11 mouse cellular contexts compared by ENCODE assay signal in the genomic region with DNA sequence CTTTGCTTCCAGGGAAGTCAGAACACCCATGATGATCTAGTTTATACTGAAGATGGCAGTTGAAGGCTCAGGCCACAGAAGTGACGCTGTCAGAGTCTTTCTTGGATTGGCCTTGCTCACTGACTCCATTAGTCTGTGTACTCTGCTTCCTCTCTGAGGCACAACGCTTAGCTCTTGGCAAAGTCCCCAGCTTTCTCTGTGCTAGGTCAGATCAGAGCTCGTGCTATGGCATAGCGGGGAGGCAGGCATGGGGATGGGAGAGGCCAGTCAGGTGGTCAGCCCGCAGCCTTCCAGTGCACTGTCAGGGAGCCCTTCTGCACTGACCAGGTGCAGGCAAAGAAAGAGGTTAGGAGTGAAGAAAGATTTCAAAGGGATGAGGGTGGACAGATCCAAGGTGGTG.
A peak's percentile ranks its signal among the peaks of the same experiment; 100 is the strongest.
DNase-seq lines count a peak whose midpoint lies in the region; ATAC-seq and TF ChIP-seq lines count a peak whose summit lies in the region.
"Had no signal": no experiment of that assay in that cellular context is flagged by ENCODE, and none has a peak within 500 bp of the region (broad histone marks: within the 10 kb centered on the region; RNA-seq: fewer than 3 reads in every experiment).

No protein-coding gene starts in this region.

- no peaks in the 10 kb centered on the region for H3K9me3 ChIP-seq in heart, embryonic 14.5 days (ENCODE audit: control insufficient read depth, low read length)
- no peaks in the 10 kb centered on the region for H3K9me3 ChIP-seq in heart, embryonic 11.5 days (replicated peaks; ENCODE audit: control insufficient read depth, low read length)
- no peaks in the 10 kb centered on the region for H3K9me3 ChIP-seq in midbrain, postnatal 0 days (ENCODE audit: low read length)
- no peaks in the 10 kb centered on the region for H3K9me3 ChIP-seq in midbrain, embryonic 11.5 days (ENCODE audit: control insufficient read depth, low read length)
- H3K9me3 ChIP-seq in heart, postnatal 0 days (replicated peaks; ENCODE audit: control insufficient read depth, low read length) = no peaks in the 10 kb centered on the region
- H3K9me3 ChIP-seq: embryonic facial prominence, embryonic 10.5 days; limb, embryonic 15.5 days; megakaryocyte, embryonic 14.5 days had no signal

- TF ChIP-seq CTCF in midbrain, postnatal 0 days (IDR thresholded peaks at IDR 0.05) = no peak
- TF ChIP-seq CTCF in heart, postnatal 0 days (IDR thresholded peaks at IDR 0.05; ENCODE audit: low read depth) = no peak

- no peaks in the 10 kb centered on the region for H3K36me3 ChIP-seq in heart, embryonic 14.5 days (ENCODE audit: control insufficient read depth, insufficient read depth, low read length)
- no peaks in the 10 kb centered on the region for H3K36me3 ChIP-seq in heart, embryonic 11.5 days (ENCODE audit: control insufficient read depth, insufficient read depth, low read length)
- no peaks in the 10 kb centered on the region for H3K36me3 ChIP-seq in midbrain, postnatal 0 days (ENCODE audit: insufficient read depth, low read length)
- no peaks in the 10 kb centered on the region for H3K36me3 ChIP-seq in midbrain, embryonic 11.5 days (ENCODE audit: control insufficient read depth, insufficient read depth, low read length)
- no peaks in the 10 kb centered on the region; the same call in 1 of the 2 replicates for H3K36me3 ChIP-seq in heart, postnatal 0 days (replicated peaks; ENCODE audit: control insufficient read depth, insufficient read depth, low read length)
- H3K36me3 ChIP-seq: embryonic facial prominence, embryonic 10.5 days had no signal

- DNase-seq in midbrain, postnatal 0 days (ENCODE audit: low spot score) = peak; percentile 13
- DNase-seq in midbrain, embryonic 11.5 days (ENCODE audit: low spot score, missing footprints) = no peak
- DNase-seq in heart, postnatal 0 days (ENCODE audit: low spot score) = peak; percentile 74
- DNase-seq in retina, postnatal 1 day = no peak
- DNase-seq in thymus, postnatal 4 days = no peak

- no peak overlapping the region for H3K27ac ChIP-seq in heart, embryonic 14.5 days (replicated peaks in 1 of 2; ENCODE audit: control insufficient read depth in 1 of 2, insufficient read depth in 1 of 2, low read depth in 2 of 2, low read length in 2 of 2)
- no peak overlapping the region for H3K27ac ChIP-seq in heart, embryonic 11.5 days (ENCODE audit: low read depth, low read length)
- H3K27ac ChIP-seq in midbrain, postnatal 0 days (ENCODE audit: low read depth, low read length) = no peak overlapping the region
- H3K27ac ChIP-seq in midbrain, embryonic 11.5 days (ENCODE audit: low read depth, low read length) = no peak overlapping the region
- H3K27ac ChIP-seq in heart, postnatal 0 days (ENCODE audit: low read depth) = peak overlapping the region; percentile 61
- H3K27ac ChIP-seq: embryonic facial prominence, embryonic 10.5 days; limb, embryonic 15.5 days had no signal

- no peak overlapping the region for H3K4me2 ChIP-seq in heart, embryonic 14.5 days (ENCODE audit: low read length)
- H3K4me2 ChIP-seq in heart, embryonic 11.5 days = no peak overlapping the region
- no peak overlapping the region for H3K4me2 ChIP-seq in midbrain, postnatal 0 days (ENCODE audit: low read depth, low read length, poor library complexity, severe bottlenecking)
- no peak overlapping the region for H3K4me2 ChIP-seq in midbrain, embryonic 11.5 days
- H3K4me2 ChIP-seq in heart, postnatal 0 days (ENCODE audit: low read depth, low read length) = no peak overlapping the region
- H3K4me2 ChIP-seq: limb, embryonic 15.5 days had no signal

- H3K4me3 ChIP-seq in heart, embryonic 14.5 days (ENCODE audit: control insufficient read depth in 1 of 2, insufficient read depth in 1 of 2, low read depth in 1 of 2, low read length in 2 of 2) = no peak overlapping the region
- H3K4me3 ChIP-seq in heart, embryonic 11.5 days (ENCODE audit: low read depth, low read length) = no peak overlapping the region
- no peak overlapping the region for H3K4me3 ChIP-seq in midbrain, postnatal 0 days (ENCODE audit: low read depth, low read length)
- no peak overlapping the region for H3K4me3 ChIP-seq in midbrain, embryonic 11.5 days (ENCODE audit: low read depth, low read length)
- H3K4me3 ChIP-seq in heart, postnatal 0 days (ENCODE audit: low read depth, low read length) = no peak overlapping the region
- H3K4me3 ChIP-seq: embryonic facial prominence, embryonic 10.5 days; limb, embryonic 15.5 days; megakaryocyte, embryonic 14.5 days had no signal

- peaks cover 2 to 19% of the 10 kb centered on the region in 2 experiments; a peak in 3 of 4 replicates for H3K4me1 ChIP-seq in heart, embryonic 14.5 days (ENCODE audit: control insufficient read depth in 2 of 2, insufficient read depth in 2 of 2, low read length in 2 of 2)
- 0 out of 2 replicates have a peak, but pooled peaks cover 12% of the 10 kb centered on the region for H3K4me1 ChIP-seq in heart, embryonic 11.5 days (ENCODE audit: control insufficient read depth, insufficient read depth, low read length)
- no peaks in the 10 kb centered on the region for H3K4me1 ChIP-seq in midbrain, postnatal 0 days (ENCODE audit: insufficient read depth, low read length)
- H3K4me1 ChIP-seq in midbrain, embryonic 11.5 days (ENCODE audit: control insufficient read depth, insufficient read depth, low read length) = no peaks in the 10 kb centered on the region
- peaks cover 15% of the 10 kb centered on the region for H3K4me1 ChIP-seq in heart, postnatal 0 days (ENCODE audit: control insufficient read depth, insufficient read depth)
- H3K4me1 ChIP-seq: megakaryocyte, embryonic 14.5 days had no signal

- 62% methylated on average over 5 of the region's 5 CpGs for WGBS in heart, embryonic 14.5 days
- 88% methylated on average over 5 of the region's 5 CpGs for WGBS in heart, embryonic 11.5 days (ENCODE audit: insufficient replicate concordance)
- 80% methylated on average over 5 of the region's 5 CpGs for WGBS in midbrain, postnatal 0 days
- 87% methylated on average over 5 of the region's 5 CpGs for WGBS in midbrain, embryonic 11.5 days
- WGBS in heart, postnatal 0 days = 35% methylated on average over 5 of the region's 5 CpGs

- TF ChIP-seq EP300 in heart, postnatal 0 days (IDR thresholded peaks at IDR 0.05; ENCODE audit: low read depth) = no peak

- H3K9ac ChIP-seq in heart, embryonic 14.5 days (ENCODE audit: low read length) = no peak overlapping the region
- no peak overlapping the region for H3K9ac ChIP-seq in heart, embryonic 11.5 days (ENCODE audit: low read depth, low read length)
- no peak overlapping the region for H3K9ac ChIP-seq in midbrain, postnatal 0 days (replicated peaks; ENCODE audit: low read length, poor library complexity, severe bottlenecking)
- H3K9ac ChIP-seq in midbrain, embryonic 11.5 days (ENCODE audit: low read length) = no peak overlapping the region
- H3K9ac ChIP-seq in heart, postnatal 0 days (replicated peaks; ENCODE audit: low read depth, low read length) = 0 out of 2 replicates have a peak overlapping the region, but pooled peaks have one; percentile 33
- H3K9ac ChIP-seq: limb, embryonic 15.5 days had no signal

- H3K27me3 ChIP-seq in heart, embryonic 14.5 days (ENCODE audit: control insufficient read depth, insufficient read depth, low read length) = no peaks in the 10 kb centered on the region
- no peaks in the 10 kb centered on the region for H3K27me3 ChIP-seq in heart, embryonic 11.5 days (ENCODE audit: control insufficient read depth, insufficient read depth, low read length)
- no peaks in the 10 kb centered on the region for H3K27me3 ChIP-seq in midbrain, postnatal 0 days (ENCODE audit: insufficient read depth, low read length)
- H3K27me3 ChIP-seq in midbrain, embryonic 11.5 days (ENCODE audit: control insufficient read depth, insufficient read depth, low read length) = no peaks in the 10 kb centered on the region
- no peaks in the 10 kb centered on the region for H3K27me3 ChIP-seq in heart, postnatal 0 days (ENCODE audit: control insufficient read depth, insufficient read depth, low read length)
- H3K27me3 ChIP-seq: limb, embryonic 15.5 days had no signal

- peak; percentile 21; the same call in 1 of the 2 replicates for ATAC-seq in heart, embryonic 14.5 days (ENCODE audit: insufficient number of reproducible peaks, insufficient read depth, low FRiP score, low read depth)
- no peak for ATAC-seq in heart, embryonic 11.5 days (replicated peaks; ENCODE audit: insufficient number of reproducible peaks, low FRiP score, low TSS enrichment)
- ATAC-seq in midbrain, postnatal 0 days (ENCODE audit: low FRiP score) = no peak
- no peak for ATAC-seq in midbrain, embryonic 11.5 days (ENCODE audit: low FRiP score)
- peak; percentile 79 for ATAC-seq in heart, postnatal 0 days (ENCODE audit: insufficient read depth, low read depth)
- ATAC-seq: intestine, postnatal 0 days had no signal

Comparison
In these comparisons a context has a peak if more than half of its experiments do, and no peak if none do; other contexts are left out.
1. ATAC-seq: peak in heart, embryonic 14.5 days (single experiment) and heart, postnatal 0 days (single experiment); none in heart, embryonic 11.5 days (single experiment), midbrain, postnatal 0 days (single experiment) and midbrain, embryonic 11.5 days (single experiment).
2. DNase-seq: peak in midbrain, postnatal 0 days (single experiment) and heart, postnatal 0 days (single experiment); none in midbrain, embryonic 11.5 days (single experiment), retina, postnatal 1 day (single experiment) and thymus, postnatal 4 days (single experiment).